Mouse (Mus musculus): ENCODE results near the gene Iqcj. TPM values are rescaled to one million over a fixed set of nuclear protein-coding genes. Genes with fewer than 3 reads are reported as not detected.

The Iqcj gene
- polyA plus RNA-seq, 2 experiments = not detected

DNA sequence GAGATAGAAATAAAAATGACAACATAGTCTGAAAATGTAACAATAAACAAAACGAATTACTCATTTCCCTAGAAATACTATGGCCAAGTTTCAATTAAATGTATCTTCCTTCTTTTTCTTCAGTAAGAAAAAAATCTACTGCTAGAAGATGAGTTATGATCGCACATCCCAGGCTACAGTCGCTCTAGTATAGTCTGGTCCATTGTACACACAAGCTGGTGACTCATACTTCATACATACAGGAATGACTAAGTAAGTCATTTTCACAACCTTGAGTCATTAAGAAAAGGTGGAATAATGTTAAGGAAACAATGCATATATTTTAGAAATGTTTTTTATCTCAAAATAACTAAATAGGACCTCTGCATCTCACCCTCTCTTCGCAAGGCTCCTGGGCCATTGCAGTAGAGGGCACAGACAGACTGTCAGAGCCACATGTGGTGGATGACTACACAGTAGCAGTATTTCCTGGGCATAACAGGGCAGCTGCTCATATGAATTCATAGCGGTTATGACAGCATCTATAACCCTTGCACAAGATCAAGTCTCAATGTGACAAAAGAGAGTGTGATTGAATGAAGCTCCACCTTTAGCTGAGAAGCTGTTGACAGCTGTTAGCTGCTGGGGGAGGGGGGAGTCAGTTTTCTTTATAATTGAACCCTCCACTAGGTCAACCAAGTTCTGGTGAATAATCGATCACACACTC, 70.1 kb downstream of the Iqcj start:
- Histone ChIP-seq H3K4me3 (replicated peaks; ENCODE audit: low read length) (no peak overlapping the region), H3K4me2 (replicated peaks; ENCODE audit: low read depth, low read length, severe bottlenecking) (no peak overlapping the region), H3K9ac (ENCODE audit: low read depth, low read length, severe bottlenecking) (no peak overlapping the region), H3K9me3 (ENCODE audit: control insufficient read depth, low read length) (no peaks in the 10 kb centered on the region), H3K27me3 (ENCODE audit: control insufficient read depth, insufficient read depth, low read length) (no peaks in the 10 kb centered on the region), H3K36me3 (ENCODE audit: control insufficient read depth, insufficient read depth, low read length) (no peaks in the 10 kb centered on the region), H3K27ac (replicated peaks; ENCODE audit: low read depth, low read length) (no peak overlapping the region), H3K4me1 (ENCODE audit: control insufficient read depth, insufficient read depth, low read length) (no peaks in the 10 kb centered on the region)
- WGBS = 87% methylated on average over 6 of the region's 6 CpGs
- TF ChIP-seq POLR2A (IDR thresholded peaks at IDR 0.05; ENCODE audit: borderline replicate concordance, extremely low read depth, insufficient read depth, insufficient read length) = no peak
- ATAC-seq (ENCODE audit: low FRiP score, low read depth) (no peak), DNase-seq (ENCODE audit: low spot score) (no peak)

DNA sequence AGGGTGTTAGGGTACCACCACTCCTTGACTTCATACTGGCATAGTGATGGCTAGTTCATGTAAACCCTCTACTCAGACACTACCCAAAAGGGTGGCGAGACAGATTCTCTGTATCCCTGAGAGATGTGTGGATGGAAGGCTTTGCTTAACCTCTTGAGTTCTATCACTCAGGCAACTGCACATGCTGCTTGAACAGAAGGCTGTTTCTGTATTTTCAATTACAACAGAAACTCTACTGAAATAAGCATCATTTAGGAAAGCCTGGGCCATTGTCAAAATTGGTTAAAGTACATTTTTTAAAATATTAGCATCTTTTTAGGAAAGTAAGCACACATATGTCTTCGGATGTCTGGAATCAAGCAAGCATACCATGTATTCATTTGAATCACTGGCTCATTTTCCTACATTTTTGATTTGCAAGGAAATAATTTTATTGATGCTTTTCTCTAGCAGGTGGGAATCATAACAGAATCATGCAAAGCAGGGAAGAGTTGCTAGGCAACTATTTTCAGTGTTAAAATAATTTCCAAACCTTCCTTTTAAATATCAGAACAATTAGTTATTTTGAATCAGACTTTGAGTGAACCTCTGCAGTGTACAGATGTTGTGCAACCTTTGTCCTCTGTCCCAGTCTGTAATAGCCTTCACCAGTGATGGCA, 82.4 kb downstream of the Iqcj start:
- 93% methylated on average over 2 of the region's 2 CpGs for WGBS

DNA sequence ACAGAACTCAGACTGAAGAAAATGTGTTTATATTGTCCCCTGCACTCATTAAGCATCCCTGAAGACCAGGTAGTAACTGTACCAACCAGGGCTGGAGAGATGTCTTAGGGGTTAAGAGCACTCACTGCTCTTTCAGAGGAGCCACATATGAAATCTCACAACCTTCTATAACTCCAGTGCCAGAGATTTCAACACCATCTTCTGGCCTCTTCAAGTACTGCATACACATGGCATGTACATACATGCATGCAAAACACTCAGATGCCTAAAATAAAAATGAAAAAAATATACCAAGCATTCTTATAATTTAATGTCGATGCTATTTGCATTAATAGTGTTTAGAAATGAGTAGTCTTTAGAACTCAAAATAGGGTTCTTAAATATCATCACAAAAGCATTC, 88.0 kb downstream of the Iqcj start:
- Histone ChIP-seq H3K27me3 (ENCODE audit: control insufficient read depth, insufficient read depth, low read length) (no peaks in the 10 kb centered on the region), H3K4me3 (replicated peaks; ENCODE audit: low read length) (no peak overlapping the region), H3K9ac (ENCODE audit: low read depth, low read length, severe bottlenecking) (no peak overlapping the region), H3K4me2 (replicated peaks; ENCODE audit: low read depth, low read length, severe bottlenecking) (no peak overlapping the region), H3K27ac (replicated peaks; ENCODE audit: low read depth, low read length) (no peak overlapping the region), H3K36me3 (ENCODE audit: control insufficient read depth, insufficient read depth, low read length) (no peaks in the 10 kb centered on the region), H3K4me1 (ENCODE audit: control insufficient read depth, insufficient read depth, low read length) (no peaks in the 10 kb centered on the region), H3K9me3 (ENCODE audit: control insufficient read depth, low read length) (no peaks in the 10 kb centered on the region)
- DNase-seq (ENCODE audit: low spot score) (no peak), ATAC-seq (ENCODE audit: low FRiP score, low read depth) (no peak)
- 76% methylated on average over 1 of the region's 1 CpGs for WGBS
- TF ChIP-seq POLR2A (IDR thresholded peaks at IDR 0.05; ENCODE audit: borderline replicate concordance, extremely low read depth, insufficient read depth, insufficient read length) = no peak

More for the DNA sequence above, 82.4 kb downstream of the Iqcj start:
- H3K4me2 ChIP-seq (replicated peaks; ENCODE audit: low read depth, low read length, severe bottlenecking) = no peak overlapping the region
- H3K4me3 ChIP-seq (replicated peaks; ENCODE audit: low read length) = no peak overlapping the region
- DNase-seq (ENCODE audit: low spot score) (no peak), ATAC-seq (ENCODE audit: low FRiP score, low read depth) (no peak)
- no peaks in the 10 kb centered on the region for H3K9me3 ChIP-seq (ENCODE audit: control insufficient read depth, low read length)
- H3K36me3 ChIP-seq (ENCODE audit: control insufficient read depth, insufficient read depth, low read length) = no peaks in the 10 kb centered on the region
- H3K27me3 ChIP-seq (ENCODE audit: control insufficient read depth, insufficient read depth, low read length) = no peaks in the 10 kb centered on the region
- no peak overlapping the region for H3K9ac ChIP-seq (ENCODE audit: low read depth, low read length, severe bottlenecking)
- no peak for TF ChIP-seq POLR2A (IDR thresholded peaks at IDR 0.05; ENCODE audit: borderline replicate concordance, extremely low read depth, insufficient read depth, insufficient read length)
- no peaks in the 10 kb centered on the region for H3K4me1 ChIP-seq (ENCODE audit: control insufficient read depth, insufficient read depth, low read length)
- no peak overlapping the region for H3K27ac ChIP-seq (replicated peaks; ENCODE audit: low read depth, low read length)

DNA sequence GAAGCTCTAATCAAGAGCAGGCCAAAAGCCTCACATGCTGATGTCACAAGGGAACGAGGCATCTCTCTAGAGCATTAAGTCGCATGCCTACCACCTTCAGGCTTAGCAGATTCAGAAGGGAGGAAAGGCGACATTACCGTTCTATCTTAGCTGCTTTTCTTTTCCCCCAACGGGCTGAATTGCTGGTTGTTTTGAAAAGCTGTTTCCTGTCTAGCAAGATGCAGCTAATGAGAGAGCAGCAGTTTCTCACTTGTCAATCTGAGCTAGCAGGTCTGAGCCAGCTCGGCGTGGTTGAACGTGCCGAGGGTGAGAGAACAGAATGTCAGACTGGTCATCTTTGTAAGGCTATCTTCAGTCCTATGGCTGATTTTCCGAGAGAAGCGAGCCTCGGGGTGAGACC, 91.3 kb downstream of the Iqcj start:
- Histone ChIP-seq H3K36me3 (ENCODE audit: control insufficient read depth, insufficient read depth, low read length) (no peaks in the 10 kb centered on the region), H3K4me2 (replicated peaks; ENCODE audit: low read depth, low read length, severe bottlenecking) (no peak overlapping the region), H3K4me3 (replicated peaks; ENCODE audit: low read length) (no peak overlapping the region), H3K9me3 (ENCODE audit: control insufficient read depth, low read length) (no peaks in the 10 kb centered on the region), H3K4me1 (ENCODE audit: control insufficient read depth, insufficient read depth, low read length) (no peaks in the 10 kb centered on the region), H3K27me3 (ENCODE audit: control insufficient read depth, insufficient read depth, low read length) (no peaks in the 10 kb centered on the region), H3K9ac (ENCODE audit: low read depth, low read length, severe bottlenecking) (no peak overlapping the region), H3K27ac (replicated peaks; ENCODE audit: low read depth, low read length) (no peak overlapping the region)
- WGBS = 37% methylated on average over 12 of the region's 12 CpGs
- ATAC-seq (ENCODE audit: low FRiP score, low read depth) (no peak), DNase-seq (ENCODE audit: low spot score) (no peak)
- no peak for TF ChIP-seq POLR2A (IDR thresholded peaks at IDR 0.05; ENCODE audit: borderline replicate concordance, extremely low read depth, insufficient read depth, insufficient read length)

DNA sequence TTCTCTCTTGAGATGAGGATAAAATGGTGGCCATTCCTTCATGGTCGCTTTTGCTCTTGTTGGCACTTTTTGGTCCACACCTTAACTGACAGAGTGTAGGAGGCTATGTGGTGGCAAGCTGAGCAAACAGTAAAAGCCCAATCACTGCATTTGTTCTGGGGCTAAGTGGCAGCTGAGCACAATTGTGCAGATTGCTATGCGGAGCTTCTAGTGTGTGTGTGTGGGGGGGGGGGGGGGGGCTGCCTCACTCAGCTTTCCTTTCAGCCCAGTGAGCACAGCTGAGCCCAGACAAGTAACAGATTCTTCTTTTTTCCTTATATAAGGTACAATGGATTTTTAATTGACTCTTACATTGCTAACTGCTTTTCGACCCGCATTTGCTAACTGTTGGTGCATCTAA, 110.4 kb downstream of the Iqcj start:
- Histone ChIP-seq H3K9me3 (ENCODE audit: control insufficient read depth, low read length) (no peaks in the 10 kb centered on the region), H3K36me3 (ENCODE audit: control insufficient read depth, insufficient read depth, low read length) (no peaks in the 10 kb centered on the region), H3K4me1 (ENCODE audit: control insufficient read depth, insufficient read depth, low read length) (no peaks in the 10 kb centered on the region), H3K27me3 (ENCODE audit: control insufficient read depth, insufficient read depth, low read length) (no peaks in the 10 kb centered on the region), H3K27ac (replicated peaks; ENCODE audit: low read depth, low read length) (no peak overlapping the region), H3K4me3 (replicated peaks; ENCODE audit: low read length) (no peak overlapping the region), H3K4me2 (replicated peaks; ENCODE audit: low read depth, low read length, severe bottlenecking) (no peak overlapping the region), H3K9ac (ENCODE audit: low read depth, low read length, severe bottlenecking) (no peak overlapping the region)
- DNase-seq (ENCODE audit: low spot score) (no peak), ATAC-seq (ENCODE audit: low FRiP score, low read depth) (no peak)
- 87% methylated on average over 4 of the region's 4 CpGs for WGBS
- TF ChIP-seq POLR2A (IDR thresholded peaks at IDR 0.05; ENCODE audit: borderline replicate concordance, extremely low read depth, insufficient read depth, insufficient read length) = no peak

All from limb, embryonic 14.5 days (tissue).